Mouse (Mus musculus): ENCODE data around the gene Nt5c3.

- TF ChIP-seq CTCF (IDR thresholded peaks at IDR 0.05; ENCODE audit: extremely low read depth, insufficient read depth, low read length) (no peak), POLR2A (IDR thresholded peaks at IDR 0.05; ENCODE audit: extremely low read depth, insufficient read depth, low read length) (no peak)
Observed at GRCm38 (mm10) chr6:56899601-56900000, 24.1 kb downstream of the Nt5c3 start.

Data from cortical plate, adult 2 months (tissue).